Mouse (Mus musculus) neural tube, embryonic 11.5 days (tissue): Measurements from ENCODE around the gene Thtpa. TPM values are rescaled to one million over a fixed set of nuclear protein-coding genes. Genes with fewer than 3 reads are reported as not detected.

Experiments
- ATAC-seq: fragments of 200-750 bp; cut with Nextera tagmentation; 2 replicates; pipeline ENCODE4 v1.8.0; 2017; ENCODE audit warnings: moderate number of reproducible peaks, mild to moderate bottlenecking, moderate TSS enrichment, moderate library complexity; ENCODE audit not compliant: insufficient read depth, low FRiP score, low TSS enrichment
- DNase-seq: peaks from one replicate; pipeline ENCODE4 v3.0.0-alpha.2; 2015; ENCODE audit warnings: low spot score
- H3K27ac ChIP-seq: fragments of 300-500 bp; sonication (generic); 2 replicates; pipeline ENCODE4 v1.5.1; 2014; ENCODE audit warnings: low read depth, mild to moderate bottlenecking, low read length
- H3K27me3 ChIP-seq: fragments of 300-500 bp; sonication (generic); 2 replicates; pipeline ENCODE4 v1.6.1; 2014; ENCODE audit warnings: mild to moderate bottlenecking, low read length, mixed read lengths; ENCODE audit not compliant: control insufficient read depth, insufficient read depth
- H3K36me3 ChIP-seq: fragments of 300-500 bp; sonication (generic); 2 replicates; pipeline ENCODE4 v1.6.1; 2014; ENCODE audit warnings: mild to moderate bottlenecking, low read length, moderate library complexity, mixed read lengths; ENCODE audit not compliant: control insufficient read depth, insufficient read depth
- H3K4me1 ChIP-seq: fragments of 300-500 bp; sonication (generic); 2 replicates; pipeline ENCODE4 v1.6.1; 2014; ENCODE audit warnings: low read length, mixed read lengths; ENCODE audit not compliant: control insufficient read depth, insufficient read depth
- H3K4me2 ChIP-seq: fragments of 300-500 bp; sonication (generic); 2 replicates; pipeline ENCODE4 v1.6.1; 2014; ENCODE audit warnings: low read depth, mild to moderate bottlenecking, moderate library complexity
- H3K4me3 ChIP-seq: fragments of 300-500 bp; sonication (generic); 2 replicates; pipeline ENCODE4 v1.5.1; 2014; ENCODE audit warnings: low read depth, low read length
- H3K9ac ChIP-seq: fragments of 300-500 bp; sonication (generic); 2 replicates; pipeline ENCODE4 v1.6.1; 2014; ENCODE audit warnings: mild to moderate bottlenecking, low read length
- H3K9me3 ChIP-seq: fragments of 300-500 bp; sonication (generic); 2 replicates; pipeline ENCODE4 v1.6.1; 2016; ENCODE audit warnings: low read length; ENCODE audit not compliant: control insufficient read depth
- WGBS: fragments of 180-500 bp; shearing (Covaris S2); extraction: QIAGEN DNeasy Blood & Tissue Kit; methylation state at CpG from one replicate; pipeline ENCODE4 v1.1.7; 2014; 5-methylcytosine and 5-hydroxymethylcytosine counted together
- polyA plus RNA-seq: library from polyadenylated mRNA; unstranded; fragments of >200 nt; fragmentation: Nextera tagmentation; extraction: Ambion mirVana; gene quantifications from 2 replicates; pipeline ENCODE4 v1.2.1, GENCODE M21; 2014

The Thtpa gene
- polyA plus RNA-seq, 1 experiment from 2014 or later: 23.7 TPM

DNA sequence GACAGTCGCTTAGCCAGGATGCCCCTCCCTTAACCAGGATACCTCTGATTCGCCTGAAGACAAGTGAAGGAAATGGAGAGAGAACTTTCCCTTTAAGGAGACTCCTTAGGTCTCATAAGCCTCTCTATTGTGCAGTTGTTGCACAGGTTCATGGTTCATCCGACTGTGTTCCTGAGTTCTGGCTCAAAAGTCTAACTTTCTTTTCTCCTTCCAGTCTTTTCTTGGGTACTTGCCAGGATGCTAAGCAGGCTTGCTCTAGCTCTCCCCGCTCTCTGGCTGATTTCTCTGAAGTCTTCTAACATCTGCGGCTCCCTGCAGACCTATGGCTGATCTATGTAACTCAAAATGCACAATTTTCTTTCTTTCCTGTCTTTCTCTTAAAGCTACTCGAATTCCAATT, 11.1 kb upstream of the Thtpa start:
- peaks cover 17% of the 10 kb centered on the region for H3K4me1 ChIP-seq
- 78% methylated on average over 6 of the region's 6 CpGs for WGBS
- no peak for ATAC-seq

DNA sequence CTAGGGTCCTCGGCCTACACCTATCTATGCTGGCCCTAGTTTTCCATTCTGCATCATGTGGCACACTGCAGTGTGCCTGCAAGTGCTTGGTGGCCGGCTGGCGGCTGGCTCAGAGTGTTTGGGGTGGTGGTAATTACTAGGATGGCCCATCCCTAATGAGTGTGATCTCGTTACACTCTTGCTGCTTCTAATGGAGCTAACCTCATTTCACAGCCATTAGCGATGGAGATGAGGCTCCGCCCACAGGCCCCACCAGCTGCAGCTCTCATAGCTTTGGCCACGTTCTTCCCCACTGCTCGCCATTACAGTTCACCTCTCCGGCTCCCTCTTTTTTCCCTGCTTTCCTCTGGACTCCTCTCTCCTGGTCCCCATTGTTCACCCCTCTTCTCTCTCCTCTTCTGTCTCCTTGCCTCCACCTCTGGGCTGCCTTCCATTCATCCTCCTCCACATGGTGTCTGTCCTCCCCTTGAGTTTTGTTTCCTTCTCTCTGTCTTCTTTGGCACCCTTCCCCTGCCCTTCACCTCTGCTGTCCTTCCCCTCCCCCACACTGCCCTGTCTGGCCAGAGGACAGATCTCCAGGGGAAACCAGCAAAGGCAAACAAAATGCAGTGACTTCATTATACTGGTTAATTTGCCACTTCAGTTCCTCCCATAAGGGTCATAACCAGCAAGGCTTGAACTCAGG, 9.1 kb upstream of the Thtpa start:
- Histone ChIP-seq H3K4me3 (no peak overlapping the region), H3K36me3 (no peaks in the 10 kb centered on the region), H3K4me1 (peaks cover 22% of the 10 kb centered on the region), H3K27me3 (no peaks in the 10 kb centered on the region), H3K9ac (no peak overlapping the region), H3K9me3 (no peaks in the 10 kb centered on the region), H3K4me2 (no peak overlapping the region), H3K27ac (0 out of 2 replicates have a peak overlapping the region, but pooled peaks have one; percentile 11)
- DNase-seq (no peak), ATAC-seq (peak; percentile 59; the same call in 1 of the 2 replicates)
- WGBS: 26% methylated on average over 9 of the region's 9 CpGs

More for the DNA sequence above, 11.1 kb upstream of the Thtpa start:
- DNase-seq: no peak
- H3K27me3 ChIP-seq: no peaks in the 10 kb centered on the region
- no peak overlapping the region for H3K4me2 ChIP-seq
- H3K9me3 ChIP-seq: no peaks in the 10 kb centered on the region
- no peak overlapping the region for H3K4me3 ChIP-seq
- H3K36me3 ChIP-seq: no peaks in the 10 kb centered on the region
- H3K27ac ChIP-seq: no peak overlapping the region
- no peak overlapping the region for H3K9ac ChIP-seq

DNA sequence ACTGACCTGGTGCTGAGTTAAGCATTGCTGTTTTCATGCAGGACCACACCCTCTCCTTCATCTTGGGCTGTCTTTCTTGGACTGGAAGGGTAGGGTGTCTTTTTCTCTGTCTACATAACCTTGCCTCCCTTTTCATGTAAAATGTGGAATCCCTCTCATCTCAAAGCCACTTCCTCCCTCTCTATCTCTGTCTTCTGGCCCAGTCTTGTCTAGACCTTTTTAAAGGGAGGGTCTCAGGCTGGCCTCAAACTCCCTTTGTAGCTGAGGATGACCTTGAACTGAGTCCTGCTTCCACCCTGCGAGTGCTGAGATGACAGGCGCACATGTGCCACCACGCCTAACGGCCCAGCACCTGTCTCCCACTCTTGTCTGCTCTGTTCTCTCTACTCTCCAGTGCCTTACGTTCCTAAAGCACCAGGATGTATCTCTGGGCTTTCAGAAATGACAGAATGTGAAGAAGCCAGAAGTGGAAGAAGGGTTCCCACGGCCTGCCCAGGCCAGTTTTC, 8.5 kb upstream of the Thtpa start:
- DNase-seq (no peak), ATAC-seq (no peak)
- H3K27ac ChIP-seq: no peak overlapping the region
- H3K9me3 ChIP-seq: no peaks in the 10 kb centered on the region
- H3K27me3 ChIP-seq: no peaks in the 10 kb centered on the region
- H3K9ac ChIP-seq: no peak overlapping the region
- H3K36me3 ChIP-seq: no peaks in the 10 kb centered on the region
- H3K4me1 ChIP-seq: peaks cover 27% of the 10 kb centered on the region
- no peak overlapping the region for H3K4me2 ChIP-seq
- H3K4me3 ChIP-seq: no peak overlapping the region
- WGBS: 87% methylated on average over 6 of the region's 6 CpGs

- no peaks in the 10 kb centered on the region for H3K27me3 ChIP-seq
- H3K9me3 ChIP-seq: no peaks in the 10 kb centered on the region
- peaks cover 31% of the 10 kb centered on the region for H3K4me1 ChIP-seq
- ATAC-seq (no peak), DNase-seq (peak; percentile 49)
- H3K36me3 ChIP-seq: no peaks in the 10 kb centered on the region
- WGBS: 39% methylated on average over 13 of the region's 13 CpGs
- no peak overlapping the region for H3K27ac ChIP-seq
- H3K9ac ChIP-seq: peak overlapping the region; percentile 18; the same call in 1 of the 2 replicates
- peak overlapping the region; percentile 77 for H3K4me2 ChIP-seq
- H3K4me3 ChIP-seq: peak overlapping the region; percentile 57
These were observed 5.2 kb upstream of the Thtpa start for GRCm38 (mm10) chr14:55089199-55089947.

GRCm38 (mm10) chr14:55091209-55091865, 3.2 kb upstream of the Thtpa start:
- no peaks in the 10 kb centered on the region for H3K36me3 ChIP-seq
- H3K9ac ChIP-seq: peak overlapping the region; percentile 87
- peak overlapping the region; percentile 77 for H3K4me2 ChIP-seq
- H3K27ac ChIP-seq: peak overlapping the region; percentile 81
- DNase-seq (peak; percentile 56), ATAC-seq (peak; percentile 15)
- H3K9me3 ChIP-seq: no peaks in the 10 kb centered on the region
- peaks cover 32% of the 10 kb centered on the region for H3K4me1 ChIP-seq
- H3K27me3 ChIP-seq: no peaks in the 10 kb centered on the region
- WGBS: 3% methylated on average over 34 of the region's 34 CpGs
- peak overlapping the region; percentile 57 for H3K4me3 ChIP-seq

DNA sequence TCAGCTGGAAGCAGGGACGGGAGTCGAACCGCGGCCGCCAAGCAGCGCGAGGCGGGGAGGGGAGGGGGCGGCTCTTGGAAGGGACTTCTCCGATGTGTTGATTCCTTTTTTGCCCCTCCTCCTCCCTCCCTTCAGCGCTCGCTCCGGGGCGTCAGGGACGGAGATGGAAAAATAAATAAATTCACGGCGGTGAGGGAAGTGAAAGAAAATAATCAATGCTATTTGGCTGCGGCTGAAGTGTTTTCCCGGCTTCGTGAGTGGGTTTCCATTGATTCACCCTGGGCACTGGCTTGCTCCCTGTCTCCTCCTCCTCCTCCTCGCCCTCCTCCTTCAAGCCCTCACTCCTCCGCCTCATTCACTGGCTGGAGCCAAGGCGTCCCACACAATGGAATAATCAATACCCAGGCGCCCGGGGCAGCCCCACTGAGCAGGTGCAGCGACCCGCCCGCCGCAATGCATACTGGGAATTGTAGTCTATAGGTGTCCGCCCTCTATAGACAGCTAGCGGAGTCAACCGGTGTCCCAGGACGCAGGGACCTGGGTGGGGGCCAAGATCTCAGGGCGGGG, 2.5 kb upstream of the Thtpa start, which contains the start of gene Zfhx2:
Zfhx2 (minus strand) TSS at position 314 of the 567 bp plus-strand sequence.
- Histone ChIP-seq H3K4me2 (peak within 1 kb of the TSS; percentile 77), H3K27me3 (no peaks in the 10 kb centered on the region), H3K4me1 (peaks cover 37% of the 10 kb centered on the region), H3K36me3 (no peaks in the 10 kb centered on the region), H3K9me3 (no peaks in the 10 kb centered on the region), H3K27ac (peak within 1 kb of the TSS; percentile 81), H3K9ac (peak within 1 kb of the TSS; percentile 87), H3K4me3 (peak within 1 kb of the TSS; percentile 57)
- DNase-seq: peak; percentile 96
- ATAC-seq: peak; percentile 88
- WGBS: 2% methylated on average over 34 of the region's 34 CpGs

DNA sequence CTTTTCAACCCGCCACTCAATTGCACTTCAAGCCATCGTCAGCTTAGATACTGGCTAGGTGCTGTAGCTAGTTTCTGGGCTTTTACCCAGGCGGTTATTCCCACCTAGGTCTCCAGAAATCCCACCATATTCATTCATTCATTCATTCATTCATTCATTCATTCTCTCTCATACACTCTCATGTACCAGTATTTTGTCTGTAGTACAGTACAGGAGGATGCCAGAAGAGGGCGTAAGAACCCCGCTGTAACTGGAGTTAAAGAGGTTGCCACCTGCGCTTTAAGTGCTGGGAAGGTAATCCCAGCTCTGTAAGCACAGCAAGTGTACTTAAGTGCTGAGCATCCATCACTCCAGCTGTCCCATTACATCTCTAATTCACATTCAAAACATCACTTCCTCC, 657 bp upstream of the Thtpa start:
- WGBS: 41% methylated on average over 6 of the region's 6 CpGs
- Histone ChIP-seq H3K9me3 (no peaks in the 10 kb centered on the region), H3K4me3 (no peak overlapping the region), H3K4me2 (no peak overlapping the region), H3K27me3 (no peaks in the 10 kb centered on the region), H3K9ac (no peak overlapping the region), H3K36me3 (no peaks in the 10 kb centered on the region), H3K27ac (no peak overlapping the region), H3K4me1 (peaks cover 37% of the 10 kb centered on the region)
- DNase-seq: no peak
- ATAC-seq: no peak

DNA sequence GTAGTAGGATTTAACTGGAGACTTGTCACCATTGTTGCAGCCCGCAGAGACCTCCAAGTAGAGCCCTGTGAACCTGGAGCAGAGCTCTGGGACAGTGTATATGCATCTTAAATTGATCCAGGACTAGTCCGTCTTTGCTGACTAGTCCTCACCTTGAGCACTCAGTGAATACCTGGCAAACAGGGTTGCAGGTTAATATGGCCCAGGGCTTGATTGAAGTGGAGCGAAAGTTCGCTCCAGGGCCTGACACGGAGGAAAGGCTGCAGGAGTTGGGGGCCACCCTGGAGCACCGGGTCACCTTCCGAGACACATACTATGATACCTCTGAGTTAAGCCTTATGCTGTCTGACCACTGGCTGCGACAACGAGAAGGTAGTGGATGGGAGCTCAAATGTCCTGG, 679 bp downstream of the Thtpa start:
- 58% methylated on average over 9 of the region's 9 CpGs for WGBS

More for the DNA sequence above, 679 bp downstream of the Thtpa start:
- no peaks in the 10 kb centered on the region for H3K36me3 ChIP-seq
- H3K4me1 ChIP-seq: peaks cover 24% of the 10 kb centered on the region
- no peak for DNase-seq
- H3K4me2 ChIP-seq: peak overlapping the region; percentile 75
- ATAC-seq: no peak
- peak overlapping the region; percentile 39 for H3K4me3 ChIP-seq
- H3K27ac ChIP-seq: peak overlapping the region; percentile 14
- H3K9me3 ChIP-seq: no peaks in the 10 kb centered on the region
- peak overlapping the region; percentile 56 for H3K9ac ChIP-seq
- no peaks in the 10 kb centered on the region for H3K27me3 ChIP-seq
